Mouse (Mus musculus) T-helper 1 cell (primary cell): Measurements from ENCODE around the gene 1700034J05Rik.

ENCODE experiments used
- in situ Hi-C: fragments of 300-600 bp; cut with MboI, MseI; formaldehyde crosslinking; loops from one replicate; pipeline ENCODE4 v1.15.1; 2025; ENCODE audit warnings: high pct_unique_total_duplicates

Gene 1700034J05Rik

GRCm38 (mm10) chr6:146933123-146933522 lies 21.1 kb downstream of the 1700034J05Rik start:
- in situ Hi-C loops: no loop called here

GRCm38 (mm10) chr6:146929031-146929430 lies 25.2 kb downstream of the 1700034J05Rik start:
- in situ Hi-C loops: no loop called here

- in situ Hi-C loops: no loop called here
Measured at GRCm38 (mm10) chr6:146928108-146928507, 26.1 kb downstream of the 1700034J05Rik start.

GRCm38 (mm10) chr6:146926415-146926980 lies 27.7 kb downstream of the 1700034J05Rik start:
- in situ Hi-C loops: no loop called here

GRCm38 (mm10) chr6:146918341-146918740 lies 35.9 kb downstream of the 1700034J05Rik start:
- in situ Hi-C loops: no loop called here

GRCm38 (mm10) chr6:146917396-146917795 lies 36.8 kb downstream of the 1700034J05Rik start:
- in situ Hi-C loops: no loop called here

- in situ Hi-C loops: no loop called here
Measured at GRCm38 (mm10) chr6:146915808-146916207, 38.4 kb downstream of the 1700034J05Rik start.

GRCm38 (mm10) chr6:146913489-146914198 lies 40.6 kb downstream of the 1700034J05Rik start:
- in situ Hi-C loops: no loop called here

- in situ Hi-C loops: no loop called here
Measured at GRCm38 (mm10) chr6:146912835-146913488, 41.3 kb downstream of the 1700034J05Rik start.

- in situ Hi-C loops: no loop called here
Measured at GRCm38 (mm10) chr6:146910801-146911200, 43.4 kb downstream of the 1700034J05Rik start.

GRCm38 (mm10) chr6:146909725-146910489 lies 44.3 kb downstream of the 1700034J05Rik start:
- in situ Hi-C loops: no loop called here

- in situ Hi-C loops: no loop called here
Measured at GRCm38 (mm10) chr6:146908801-146909200, 45.4 kb downstream of the 1700034J05Rik start.

GRCm38 (mm10) chr6:146907795-146908190 lies 46.4 kb downstream of the 1700034J05Rik start:
- in situ Hi-C loops: no loop called here

- in situ Hi-C loops: no loop called here
Measured at GRCm38 (mm10) chr6:146907061-146907794, 47.0 kb downstream of the 1700034J05Rik start.

GRCm38 (mm10) chr6:146906000-146906786 lies 48.0 kb downstream of the 1700034J05Rik start:
- in situ Hi-C loops: no loop called here

- in situ Hi-C loops: no loop called here
Measured at GRCm38 (mm10) chr6:146904707-146905106, 49.5 kb downstream of the 1700034J05Rik start.

- in situ Hi-C loops: no loop called here
Measured at GRCm38 (mm10) chr6:146903632-146904031, 50.6 kb downstream of the 1700034J05Rik start.

- in situ Hi-C loops: no loop called here
Measured at GRCm38 (mm10) chr6:146901929-146902328, 52.3 kb downstream of the 1700034J05Rik start.
